Mouse (Mus musculus): ENCODE measurements around the gene Fyttd1.
"Not testable (repeated sequence)": the region's sequence is repeated elsewhere in the genome, so short reads cannot be mapped to it uniquely, and the experiment has no call there.

Fyttd1 gene

GRCm38 (mm10) chr16:32878972-32879926, 1.9 kb downstream of the Fyttd1 start:
- DNase-seq (ENCODE audit: low read depth, low spot score) = no peak

- DNase-seq (ENCODE audit: low read depth, low spot score) = no peak
Measured at GRCm38 (mm10) chr16:32881538-32881937, 4.2 kb downstream of the Fyttd1 start.

- no peak for DNase-seq (ENCODE audit: low read depth, low spot score)
Measured at GRCm38 (mm10) chr16:32887996-32888395, 10.7 kb downstream of the Fyttd1 start.

- no peak for DNase-seq (ENCODE audit: low read depth, low spot score)
Measured at GRCm38 (mm10) chr16:32889881-32890280, 12.6 kb downstream of the Fyttd1 start.

- no peak for DNase-seq (ENCODE audit: low read depth, low spot score)
Measured at GRCm38 (mm10) chr16:32896126-32896525, 18.8 kb downstream of the Fyttd1 start.

GRCm38 (mm10) chr16:32901360-32902050, 24.2 kb downstream of the Fyttd1 start:
- DNase-seq (ENCODE audit: low read depth, low spot score) = no peak

- no peak for DNase-seq (ENCODE audit: low read depth, low spot score)
Measured at GRCm38 (mm10) chr16:32902051-32902428, 24.7 kb downstream of the Fyttd1 start.

GRCm38 (mm10) chr16:32906186-32906585, 28.9 kb downstream of the Fyttd1 start:
- DNase-seq (ENCODE audit: low read depth, low spot score) = no peak

GRCm38 (mm10) chr16:32906727-32907126, 29.4 kb downstream of the Fyttd1 start:
- no peak for DNase-seq (ENCODE audit: low read depth, low spot score)

- no peak for DNase-seq (ENCODE audit: low read depth, low spot score)
Measured at GRCm38 (mm10) chr16:32913212-32913611, 35.9 kb downstream of the Fyttd1 start.

GRCm38 (mm10) chr16:32913937-32914881, 36.9 kb downstream of the Fyttd1 start, which contains the start of gene Lrch3:
Lrch3 (plus strand) TSS chr16:32914100.
- DNase-seq (ENCODE audit: low read depth, low spot score) = peak; percentile 88

GRCm38 (mm10) chr16:32915292-32916068, 38.2 kb downstream of the Fyttd1 start:
- no peak for DNase-seq (ENCODE audit: low read depth, low spot score)

GRCm38 (mm10) chr16:32926629-32927028, 49.3 kb downstream of the Fyttd1 start:
- DNase-seq (ENCODE audit: low read depth, low spot score) = not testable (repeated sequence)

GRCm38 (mm10) chr16:32927044-32927443, 49.7 kb downstream of the Fyttd1 start:
- no peak for DNase-seq (ENCODE audit: low read depth, low spot score)

- DNase-seq (ENCODE audit: low read depth, low spot score) = no peak
Measured at GRCm38 (mm10) chr16:32929918-32930317, 52.6 kb downstream of the Fyttd1 start.

GRCm38 (mm10) chr16:32934470-32934869, 57.2 kb downstream of the Fyttd1 start:
- DNase-seq (ENCODE audit: low read depth, low spot score) = no peak

GRCm38 (mm10) chr16:32935088-32935487, 57.8 kb downstream of the Fyttd1 start:
- DNase-seq (ENCODE audit: low read depth, low spot score) = no peak

GRCm38 (mm10) chr16:32937358-32937757, 60.1 kb downstream of the Fyttd1 start:
- no peak for DNase-seq (ENCODE audit: low read depth, low spot score)

GRCm38 (mm10) chr16:32939301-32939700, 62.0 kb downstream of the Fyttd1 start:
- not testable (repeated sequence) for DNase-seq (ENCODE audit: low read depth, low spot score)

- DNase-seq (ENCODE audit: low read depth, low spot score) = not testable (repeated sequence)
Measured at GRCm38 (mm10) chr16:32939716-32940115, 62.4 kb downstream of the Fyttd1 start.

GRCm38 (mm10) chr16:32941226-32941625, 63.9 kb downstream of the Fyttd1 start:
- not testable (repeated sequence) for DNase-seq (ENCODE audit: low read depth, low spot score)
